Mouse (Mus musculus) erythroblast, embryonic 14.5 days (primary cell): Measurements from ENCODE around the gene Cobll1.

Source experiments
- GATA1 ChIP-seq: IDR thresholded peaks from 2 replicates; pipeline ENCODE4 v1.6.1; 2012; ENCODE audit warnings: low read length, inconsistent platforms, mixed read lengths
- TAL1 ChIP-seq: IDR thresholded peaks from 3 replicates; pipeline ENCODE4 v1.6.1; 2012; ENCODE audit warnings: low read length, inconsistent platforms, mixed read lengths

- no peak for TF ChIP-seq TAL1
- no peak for TF ChIP-seq GATA1
Measured at GRCm38 (mm10) chr2:65120112-65120511, 119.1 kb downstream of the Cobll1 start.
